Mouse (Mus musculus) lung, adult 2 months (tissue): ENCODE data around the gene Enpp7. TPM values are rescaled to one million over a fixed set of nuclear protein-coding genes. Genes with fewer than 3 reads are reported as not detected.

Experiments used
- DNase-seq: peaks from one replicate; pipeline ENCODE4 v3.0.0; 2022
- H3K4me1 ChIP-seq: fragments of 200-500 bp; 2 replicates; pipeline ENCODE4 v1.6.1; 2011; ENCODE audit warnings: low read length; ENCODE audit not compliant: control insufficient read depth, insufficient read depth
- H3K4me3 ChIP-seq: fragments of 200-500 bp; replicated peaks from 2 replicates; pipeline ENCODE3; 2011; ENCODE audit warnings: low read depth, mild to moderate bottlenecking, control low read depth, low read length; ENCODE audit errors: extremely low read depth
- CTCF ChIP-seq: fragments of 200-500 bp; IDR thresholded peaks from 2 replicates; pipeline ENCODE4 v1.5.1; 2011; ENCODE audit warnings: mild to moderate bottlenecking, low read length, control low read depth; ENCODE audit not compliant: insufficient read depth
- POLR2A ChIP-seq: fragments of 200-500 bp; IDR thresholded peaks from 2 replicates; pipeline ENCODE4 v1.6.1; 2011; ENCODE audit warnings: low read depth, mild to moderate bottlenecking, control low read depth, low read length, borderline replicate concordance; ENCODE audit errors: extremely low read depth
- WGBS: fragments of 180-500 bp; shearing (Covaris S2); methylation state at CpG from one replicate; pipeline ENCODE4 v1.1.7; 2018; 5-methylcytosine and 5-hydroxymethylcytosine counted together
- polyA plus RNA-seq: library from polyadenylated mRNA; depleted of rRNA; stranded (reverse); fragments of >200 nt; gene quantifications from 2 replicates; pipeline ENCODE4 v1.2.3, GENCODE M21; 2012

The Enpp7 gene
- polyA plus RNA-seq, 1 experiment, result 0.13 TPM

DNA sequence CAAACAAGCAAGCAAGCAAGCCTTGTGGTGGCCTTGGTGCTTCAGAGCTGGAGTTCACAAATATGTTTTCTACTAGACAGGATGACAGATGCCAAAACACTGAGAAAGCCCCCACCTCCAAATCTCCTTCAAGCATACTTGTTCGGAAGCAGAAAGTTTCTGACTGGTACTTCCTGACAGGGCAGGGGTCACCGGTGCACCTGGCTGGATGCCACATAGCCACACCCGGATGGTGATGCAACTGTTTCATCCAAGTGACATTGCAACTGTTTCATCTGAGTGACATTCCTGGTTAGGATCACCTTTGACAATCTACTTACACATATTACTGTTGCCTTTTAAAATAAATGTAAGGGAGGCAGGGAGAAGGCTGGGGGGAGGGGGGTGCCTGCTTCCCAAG lies 9.2 kb downstream of the Enpp7 start:
- DNase-seq, result no peak
- TF ChIP-seq CTCF, result no peak
- TF ChIP-seq POLR2A, result no peak
- 46% methylated on average over 3 of the region's 3 CpGs for WGBS
- no peak overlapping the region for H3K4me3 ChIP-seq
- H3K4me1 ChIP-seq, result peaks cover 5% of the 10 kb centered on the region; the same call in 1 of the 2 replicates

DNA sequence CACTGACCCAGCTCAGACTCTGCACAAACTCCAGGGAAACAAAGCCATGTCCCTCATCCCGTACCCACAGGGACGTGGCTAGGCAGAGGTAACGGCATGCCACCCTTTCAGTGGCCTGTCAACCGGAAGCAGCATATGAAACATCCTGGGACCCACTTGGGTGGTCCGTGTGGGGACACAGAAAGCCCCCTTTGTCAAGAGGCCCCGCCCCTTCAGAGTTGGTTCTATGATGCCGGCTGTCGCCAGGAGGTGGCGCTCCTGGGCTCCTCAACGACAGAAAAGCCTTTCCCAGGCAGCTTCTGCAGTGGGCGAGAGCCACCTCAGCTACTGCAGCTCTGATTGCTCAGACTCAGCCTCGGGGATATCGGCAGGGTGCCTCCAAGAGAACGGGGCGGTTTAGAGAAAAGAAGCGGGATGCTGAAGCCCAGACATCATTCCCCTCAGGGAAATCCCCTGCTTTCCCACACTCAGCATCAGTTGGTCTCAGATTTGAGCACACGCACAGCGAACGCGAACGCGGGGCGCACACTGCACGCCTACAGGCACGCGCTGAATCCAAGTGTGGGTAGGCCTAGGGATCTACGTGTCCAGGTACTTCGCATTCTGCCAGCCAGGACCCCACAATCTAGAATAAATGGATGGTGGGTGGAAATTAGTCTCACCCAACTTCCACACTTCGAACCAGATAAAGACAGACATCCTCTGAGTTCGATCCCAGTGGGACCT lies 10.7 kb downstream of the Enpp7 start:
- no peak for TF ChIP-seq POLR2A
- peak; percentile 59 for TF ChIP-seq CTCF
- 14% methylated on average over 30 of the region's 30 CpGs for WGBS
- Histone ChIP-seq H3K4me1 (peaks cover 5% of the 10 kb centered on the region; the same call in 1 of the 2 replicates), H3K4me3 (no peak overlapping the region)
- DNase-seq, result peak; percentile 74

DNA sequence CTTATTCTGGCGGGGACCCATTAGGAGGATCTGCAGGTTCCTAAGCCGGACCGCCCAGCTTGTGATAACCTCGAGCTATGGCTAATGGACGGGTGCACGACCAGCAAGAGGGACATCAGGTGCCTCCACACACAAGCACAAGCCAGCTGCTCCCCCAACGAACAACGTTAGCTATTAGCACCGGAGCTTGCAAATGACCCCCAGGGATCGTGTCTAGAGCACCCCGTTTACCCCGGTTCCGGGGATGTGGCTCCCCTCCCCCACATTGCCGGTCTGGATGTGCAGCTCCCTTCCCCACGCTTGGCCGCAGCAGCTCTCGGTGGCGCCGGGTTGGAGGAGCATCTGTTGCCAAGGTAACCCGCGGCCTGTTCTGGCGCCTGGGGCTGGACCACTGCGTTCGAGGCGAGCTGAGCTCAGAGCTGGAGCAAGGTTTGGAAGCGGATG lies 11.4 kb downstream of the Enpp7 start:
- 8% methylated on average over 26 of the region's 26 CpGs for WGBS
- no peak overlapping the region for H3K4me3 ChIP-seq
- H3K4me1 ChIP-seq, result peaks cover 5% of the 10 kb centered on the region; the same call in 1 of the 2 replicates
- no peak for TF ChIP-seq CTCF
- TF ChIP-seq POLR2A, result no peak
- DNase-seq, result no peak

- DNase-seq, result no peak
- H3K4me3 ChIP-seq, result no peak overlapping the region
- TF ChIP-seq POLR2A (no peak), CTCF (no peak)
- 64% methylated on average over 2 of the region's 2 CpGs for WGBS
- peaks cover 5% of the 10 kb centered on the region; the same call in 1 of the 2 replicates for H3K4me1 ChIP-seq
Measured at GRCm38 (mm10) chr11:119000877-119001276, 12.9 kb downstream of the Enpp7 start.

DNA sequence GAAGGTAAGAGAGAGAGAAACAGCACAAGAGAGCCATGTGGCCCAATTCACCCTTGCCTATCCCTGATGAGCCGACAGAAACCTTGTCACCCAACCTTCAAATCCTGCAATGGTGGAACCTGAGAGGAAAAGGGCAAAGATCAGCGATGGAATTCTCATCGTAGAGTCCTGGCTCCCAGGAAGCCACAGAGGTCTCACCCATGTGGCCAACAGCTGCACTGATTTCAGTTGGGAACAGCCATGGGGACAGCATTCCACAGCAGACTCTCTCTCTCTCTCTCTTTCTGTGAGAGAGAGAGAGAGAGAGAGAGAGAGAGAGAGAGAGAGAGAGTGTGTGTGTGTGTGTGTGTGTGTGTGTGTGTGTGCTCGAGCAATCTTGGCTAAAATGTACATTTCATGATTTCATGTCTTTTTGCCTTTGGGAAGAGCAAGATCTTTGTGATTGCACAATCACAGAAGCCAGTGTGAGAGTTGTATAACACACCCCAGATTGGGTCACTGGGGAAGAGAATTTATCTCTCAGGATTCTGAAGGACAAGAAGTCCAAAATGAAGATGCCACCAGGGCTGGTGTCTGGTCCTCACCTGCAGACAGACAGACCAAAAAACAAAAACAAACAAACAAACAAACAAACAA lies 13.6 kb downstream of the Enpp7 start:
- Histone ChIP-seq H3K4me1 (peaks cover 5% of the 10 kb centered on the region; the same call in 1 of the 2 replicates), H3K4me3 (no peak overlapping the region)
- no peak for DNase-seq
- no peak for TF ChIP-seq CTCF
- no peak for TF ChIP-seq POLR2A
- 59% methylated on average over 4 of the region's 4 CpGs for WGBS

GRCm38 (mm10) chr11:119005547-119006275 lies 17.7 kb downstream of the Enpp7 start:
- H3K4me3 ChIP-seq, result no peak overlapping the region
- 79% methylated on average over 10 of the region's 10 CpGs for WGBS

DNA sequence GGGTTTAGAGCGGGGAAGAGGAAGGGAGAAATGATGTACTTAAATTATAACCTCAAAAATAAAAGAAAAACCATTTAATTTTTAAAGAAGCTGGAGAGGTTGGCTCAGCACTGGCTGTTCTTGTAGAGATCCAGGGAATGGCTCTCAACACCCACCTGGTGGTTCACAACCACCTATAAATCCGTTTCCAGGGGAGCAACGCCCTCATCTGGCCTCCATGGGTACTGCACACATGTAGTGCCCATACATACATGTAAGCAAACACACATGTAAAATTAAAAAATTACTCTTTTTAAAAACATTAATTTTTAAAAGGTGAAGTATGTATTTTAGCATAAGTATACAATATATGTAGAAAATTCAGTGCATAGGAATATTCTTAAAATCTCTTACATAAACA lies 18.5 kb downstream of the Enpp7 start:
- TF ChIP-seq POLR2A (no peak), CTCF (no peak)
- no peak overlapping the region for H3K4me3 ChIP-seq
- no peak for DNase-seq
- no peaks in the 10 kb centered on the region for H3K4me1 ChIP-seq
- WGBS, result 61% methylated on average over 3 of the region's 3 CpGs

More at GRCm38 (mm10) chr11:119005547-119006275, 17.7 kb downstream of the Enpp7 start:
- no peak for DNase-seq
- H3K4me1 ChIP-seq, result no peaks in the 10 kb centered on the region
- TF ChIP-seq CTCF (no peak), POLR2A (no peak)

DNA sequence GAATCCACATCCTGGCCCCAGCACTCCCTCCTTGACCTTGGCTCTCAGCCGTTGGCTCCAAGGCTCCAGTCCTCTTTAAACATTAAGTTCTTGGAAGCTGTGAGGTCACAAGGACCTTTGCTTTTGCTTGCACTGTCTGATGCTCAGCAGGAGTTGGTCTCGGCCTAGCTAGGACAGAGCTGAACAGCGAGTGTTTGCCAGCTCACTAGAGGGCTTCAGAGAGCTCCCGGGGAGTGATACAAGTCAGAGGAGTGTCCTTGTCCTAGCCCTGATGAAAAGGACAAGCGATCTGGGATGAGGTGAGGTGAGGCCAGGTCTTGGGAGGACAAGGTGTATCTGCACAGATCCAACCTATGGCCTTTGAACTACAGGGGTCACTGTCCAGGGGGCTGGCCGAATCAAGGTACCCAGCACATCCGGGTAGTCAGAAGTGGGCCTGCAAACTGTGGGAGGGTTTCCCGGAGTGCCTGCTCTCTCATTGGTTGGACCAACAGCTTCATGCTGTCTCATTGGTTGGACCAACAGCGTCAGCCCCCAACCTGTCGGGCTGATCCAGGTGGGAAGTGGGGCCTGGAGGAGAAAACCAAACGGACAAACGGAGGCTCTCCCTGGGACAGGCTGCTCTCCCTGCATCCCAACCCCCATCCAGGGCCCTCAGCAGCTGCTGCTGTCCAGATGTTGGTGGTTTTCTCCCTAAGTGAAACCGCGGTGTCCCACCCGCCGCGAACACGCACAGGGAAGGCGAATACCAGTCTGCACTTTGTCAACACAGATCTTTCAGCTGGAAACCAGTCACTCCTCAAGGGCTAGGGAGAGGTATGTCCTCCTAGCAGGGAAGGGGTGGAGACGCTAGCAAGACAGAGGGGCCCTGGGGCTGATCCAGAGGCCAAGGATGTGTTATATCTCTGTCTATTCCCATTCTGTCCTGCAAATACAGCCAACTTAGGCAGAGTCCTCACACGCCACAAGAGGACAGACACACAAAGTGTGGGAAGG lies 19.8 kb downstream of the Enpp7 start:
- DNase-seq, result peak; percentile 53
- peak overlapping the region; percentile 26 for H3K4me3 ChIP-seq
- TF ChIP-seq POLR2A (0 out of 2 replicates have a peak, but pooled peaks have one; percentile 24), CTCF (no peak)
- no peaks in the 10 kb centered on the region for H3K4me1 ChIP-seq
- WGBS, result 32% methylated on average over 21 of the region's 21 CpGs
